Mouse (Mus musculus) CD4-positive naive resting alpha-beta T cell, adult 76 days (primary cell): ENCODE measurements around the gene 4933425L06Rik. TPM values are rescaled to one million over a fixed set of nuclear protein-coding genes. Genes with fewer than 3 reads are reported as not detected.

Source experiments
- total RNA-seq: library from RNA; stranded (reverse); gene quantifications from one replicate; pipeline ENCODE4 v1.2.4, GENCODE M21; 2023

Gene 4933425L06Rik
- total RNA-seq: not detected

DNA sequence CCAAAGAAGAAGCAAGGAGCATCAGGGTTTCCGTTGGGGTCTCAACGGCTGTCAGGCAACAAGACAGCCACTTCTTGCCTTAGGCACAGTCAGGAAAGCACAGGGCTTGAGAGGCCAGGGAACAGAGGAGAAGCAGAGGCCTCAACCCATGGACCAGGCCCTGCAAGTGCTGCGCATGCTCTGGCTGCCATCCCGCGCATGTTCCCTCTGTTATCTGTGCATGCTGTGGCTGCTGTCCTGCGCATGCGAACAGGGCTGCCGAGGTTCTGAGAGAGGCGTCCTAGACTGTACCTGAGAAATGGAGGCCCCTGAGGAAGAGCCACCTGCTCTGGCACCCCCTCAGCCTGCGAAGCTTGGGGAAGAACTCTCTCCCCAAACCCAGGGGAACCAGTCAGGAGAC lies at the start of gene 4933425L06Rik:
Gene 4933425L06Rik (plus strand): TSS at position 261 of the 400 bp plus-strand sequence.

DNA sequence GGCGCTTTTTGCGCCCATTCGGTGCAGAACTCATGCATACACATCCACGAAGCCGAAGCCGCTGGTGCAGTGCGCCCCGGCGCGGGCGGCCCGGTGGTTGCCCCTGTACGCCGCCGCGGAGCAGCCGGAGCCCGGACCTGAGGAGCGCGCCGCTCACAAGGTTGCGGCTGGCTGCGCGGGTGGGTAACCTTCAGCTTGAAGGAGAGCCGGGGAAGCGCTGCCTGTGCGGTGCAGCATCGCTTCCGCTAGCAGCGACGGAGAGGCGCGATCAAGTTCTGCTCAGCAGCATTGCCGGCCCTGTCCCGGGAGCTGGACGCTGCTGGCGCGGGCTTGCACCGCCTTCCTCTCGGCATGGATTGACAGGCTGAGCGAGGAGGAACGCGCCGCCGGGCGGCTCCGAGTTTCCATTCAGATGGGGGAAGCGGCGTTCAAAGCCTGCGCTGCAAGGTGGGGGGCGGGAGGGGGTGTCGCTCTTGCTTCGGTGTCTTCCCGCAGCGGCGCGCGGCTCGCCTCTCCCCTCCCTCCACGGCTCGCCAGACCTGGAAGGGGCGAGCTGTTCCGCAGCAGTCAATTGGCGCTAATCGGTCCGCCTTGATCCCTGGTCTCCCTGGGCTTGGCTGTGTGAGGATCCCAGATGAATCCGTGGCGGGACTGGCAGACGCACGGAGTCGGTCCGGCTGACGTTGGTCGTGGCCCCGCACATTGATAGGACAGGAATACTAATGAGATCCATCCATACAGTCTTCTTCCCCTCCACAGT lies 27.6 kb upstream of the 4933425L06Rik start, which contains the start of gene Rgs7bp:
Gene Rgs7bp (minus strand): TSS at position 750 of the 760 bp plus-strand sequence.

Other genes with a start within 250 kb of the 4933425L06Rik start
- not detected for gene Shisal2b, start 218.2 kb upstream of the 4933425L06Rik start, total RNA-seq
- gene Rgs7bp, start 27.2 kb upstream of the 4933425L06Rik start, total RNA-seq: not detected
- gene Rnf180, start 212.7 kb downstream of the 4933425L06Rik start, total RNA-seq: 0.23 TPM